In the genomic region with DNA sequence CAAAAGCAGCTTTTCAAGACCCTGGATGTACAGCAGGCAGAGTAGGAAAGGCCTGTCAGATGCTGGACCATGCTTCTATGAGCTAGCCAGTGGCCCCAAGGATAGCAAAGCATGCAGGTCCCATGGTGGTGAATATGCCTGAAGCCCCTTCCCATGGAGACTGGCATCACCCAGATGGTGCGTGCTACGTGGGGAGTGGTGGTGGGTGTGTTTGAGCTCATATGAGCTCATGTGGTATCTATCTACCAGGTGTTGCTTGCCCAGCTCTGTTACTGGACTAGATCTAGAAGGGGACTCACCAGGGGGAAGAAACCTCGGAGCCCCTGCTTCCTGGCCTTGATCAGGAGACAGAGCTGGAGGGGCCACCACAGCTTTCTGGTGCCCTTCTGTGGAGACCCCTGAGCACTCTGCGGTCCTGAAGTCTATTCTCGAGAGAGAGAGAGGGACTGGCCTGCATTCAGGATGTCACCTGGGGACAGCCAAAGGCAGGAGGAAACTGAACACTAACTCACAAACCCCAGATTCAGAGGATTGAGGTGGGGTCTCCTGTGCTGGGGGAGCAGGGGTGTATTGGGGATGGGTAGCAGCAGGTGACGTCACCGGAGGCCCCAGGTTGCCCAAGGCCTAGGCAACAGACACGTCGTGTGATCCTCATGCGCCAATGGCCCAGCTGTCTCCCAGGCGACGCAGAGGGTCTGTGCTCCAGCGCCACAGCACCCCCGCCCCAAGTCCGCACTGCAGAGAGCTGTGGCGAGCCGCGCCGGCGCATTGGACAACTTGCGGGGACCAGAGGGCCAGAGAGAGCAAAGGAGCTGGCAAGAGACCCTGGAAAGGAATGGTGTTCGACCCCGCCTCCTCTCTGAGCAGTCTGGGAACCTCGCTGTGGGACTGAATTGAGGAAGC, we compare ENCODE assay signal across 8 mouse cellular contexts. TPM values are rescaled to one million over a fixed set of nuclear protein-coding genes. Genes with fewer than 3 reads are reported as not detected.
A peak's percentile ranks its signal among the peaks of the same experiment; 100 is the strongest.
DNase-seq lines count a peak whose midpoint lies in the region; ATAC-seq and TF ChIP-seq lines count a peak whose summit lies in the region.

No protein-coding gene starts in this region.

- WGBS in embryonic facial prominence, embryonic 15.5 days = 34% methylated on average over 24 of the region's 24 CpGs

- peak overlapping the region; percentile 38 for H3K4me2 ChIP-seq in embryonic facial prominence, embryonic 15.5 days (replicated peaks)

- no peak for DNase-seq in frontal cortex, postnatal 25 days (ENCODE audit: low spot score in 2 of 2)
- peak; percentile 29 to 40 for DNase-seq in layer of hippocampus, postnatal 14 days (ENCODE audit: low spot score in 2 of 2)
- DNase-seq in neural tube, embryonic 10.5 days (ENCODE audit: extremely low spot score, low spot score) = peak; percentile 28
- no peak for DNase-seq in thymus, postnatal 0 days (ENCODE audit: low spot score)
- DNase-seq in yolk sac, embryonic 10.5 days (ENCODE audit: low spot score) = no peak

- no peaks in the 10 kb centered on the region for H3K36me3 ChIP-seq in ES-Bruce4 (ENCODE audit: control insufficient read depth, insufficient read depth, low read length, poor library complexity, severe bottlenecking)
- H3K36me3 ChIP-seq in embryonic facial prominence, embryonic 15.5 days = no peaks in the 10 kb centered on the region

- no peak for TF ChIP-seq POLR2A in ES-Bruce4 (IDR thresholded peaks at IDR 0.05; ENCODE audit: insufficient read depth, low read length)

- H3K27me3 ChIP-seq in ES-Bruce4 (ENCODE audit: control insufficient read depth, insufficient read depth, low read length, poor library complexity, severe bottlenecking) = no peaks in the 10 kb centered on the region
- H3K27me3 ChIP-seq in embryonic facial prominence, embryonic 15.5 days = peaks cover 14% of the 10 kb centered on the region; the same call in 1 of the 2 replicates

- no peak overlapping the region for H3K9ac ChIP-seq in ES-Bruce4 (ENCODE audit: low read depth, poor library complexity, severe bottlenecking)
- H3K9ac ChIP-seq in embryonic facial prominence, embryonic 15.5 days = no peak overlapping the region

- H3K9me3 ChIP-seq in ES-Bruce4 (replicated peaks; ENCODE audit: control insufficient read depth, insufficient read depth, low read length, poor library complexity, severe bottlenecking) = no peaks in the 10 kb centered on the region
- no peaks in the 10 kb centered on the region for H3K9me3 ChIP-seq in embryonic facial prominence, embryonic 15.5 days (replicated peaks)

- no peak for TF ChIP-seq CTCF in ES-Bruce4 (IDR thresholded peaks at IDR 0.05; ENCODE audit: low read depth, low read length)

- TF ChIP-seq EP300 in ES-Bruce4 (IDR thresholded peaks at IDR 0.05; ENCODE audit: insufficient read depth, low read depth, low read length) = no peak

- H3K27ac ChIP-seq in ES-Bruce4 (ENCODE audit: insufficient read depth, low read length) = no peak overlapping the region
- no peak overlapping the region for H3K27ac ChIP-seq in embryonic facial prominence, embryonic 15.5 days (replicated peaks)

- ATAC-seq in frontal cortex, adult (ENCODE audit: low TSS enrichment) = peak; percentile 81
- no peak for ATAC-seq in embryonic facial prominence, embryonic 15.5 days (ENCODE audit: insufficient number of reproducible peaks, low FRiP score, low TSS enrichment, low read depth)

- no peaks in the 10 kb centered on the region for H3K4me1 ChIP-seq in ES-Bruce4 (ENCODE audit: control insufficient read depth, insufficient read depth, low read length)
- 0 out of 2 replicates have a peak, but pooled peaks cover 5% of the 10 kb centered on the region for H3K4me1 ChIP-seq in embryonic facial prominence, embryonic 15.5 days

- H3K4me3 ChIP-seq in ES-Bruce4 (ENCODE audit: low read depth, low read length) = peak overlapping the region; percentile 36; the same call in 1 of the 2 replicates
- peak overlapping the region; percentile 18 for H3K4me3 ChIP-seq in embryonic facial prominence, embryonic 15.5 days (replicated peaks)

RNA-seq across cellular contexts. Expression of gene Pnma3, which starts 0.8 kb away (rescaled TPM):
- 0.29 TPM in 1 of 2 replicates, not detected in the other for polyA plus RNA-seq in ES-Bruce4 (2011; ENCODE audit: insufficient read depth, insufficient read length, low read depth, missing spikeins)
- polyA plus RNA-seq in embryonic facial prominence, embryonic 15.5 days (2015; fragmentation: Nextera tagmentation; extraction: Ambion mirVana) = 0.12 and 0.16 TPM in 2 replicates
- total RNA-seq in layer of hippocampus, postnatal 14 days (2021) = 10 to 100 TPM; 18.8 to 28.4 TPM
- not detected in 2 replicates for polyA plus RNA-seq in thymus, postnatal 0 days (2015; fragmentation: Nextera tagmentation; extraction: Ambion mirVana)

RNA-seq across cellular contexts. Expression of gene Xlr4a, which starts 18.5 kb away (rescaled TPM):
- polyA plus RNA-seq in ES-Bruce4 (2011; ENCODE audit: insufficient read depth, insufficient read length, low read depth, missing spikeins) = not detected in 2 replicates
- polyA plus RNA-seq in embryonic facial prominence, embryonic 15.5 days (2015; fragmentation: Nextera tagmentation; extraction: Ambion mirVana) = 0.53 and 0.72 TPM in 2 replicates
- total RNA-seq in layer of hippocampus, postnatal 14 days (2021) = 1 to 10 TPM in 1 of 2 experiments, not detected in 1; 1.2 TPM
- 76.9 and 77.7 TPM in 2 replicates for polyA plus RNA-seq in thymus, postnatal 0 days (2015; fragmentation: Nextera tagmentation; extraction: Ambion mirVana)

RNA-seq across cellular contexts. Expression of gene Pnma5, which starts 26.9 kb away (rescaled TPM):
- 1.4 and 2.3 TPM in 2 replicates for polyA plus RNA-seq in ES-Bruce4 (2011; ENCODE audit: insufficient read depth, insufficient read length, low read depth, missing spikeins)
- 0.16 and 0.30 TPM in 2 replicates for polyA plus RNA-seq in embryonic facial prominence, embryonic 15.5 days (2015; fragmentation: Nextera tagmentation; extraction: Ambion mirVana)
- total RNA-seq in layer of hippocampus, postnatal 14 days (2021) = under 1 TPM; 0.52 to 0.62 TPM
- 0.09 TPM in 1 of 2 replicates, not detected in the other for polyA plus RNA-seq in thymus, postnatal 0 days (2015; fragmentation: Nextera tagmentation; extraction: Ambion mirVana)

RNA-seq across cellular contexts. Expression of gene Xlr3a, which starts 33.1 kb away (rescaled TPM):
- 1.6 TPM in 1 of 2 replicates, not detected in the other for polyA plus RNA-seq in ES-Bruce4 (2011; ENCODE audit: insufficient read depth, insufficient read length, low read depth, missing spikeins)
- polyA plus RNA-seq in embryonic facial prominence, embryonic 15.5 days (2015; fragmentation: Nextera tagmentation; extraction: Ambion mirVana) = 2.0 and 2.1 TPM in 2 replicates
- total RNA-seq in layer of hippocampus, postnatal 14 days (2021) = 1 to 10 TPM in 1 of 2 experiments, not detected in 1; 4.9 TPM
- 1.2 and 2.2 TPM in 2 replicates for polyA plus RNA-seq in thymus, postnatal 0 days (2015; fragmentation: Nextera tagmentation; extraction: Ambion mirVana)

RNA-seq across cellular contexts. Expression of gene Gm14685, which starts 53.1 kb away (rescaled TPM):
- not detected in 2 replicates for polyA plus RNA-seq in ES-Bruce4 (2011; ENCODE audit: insufficient read depth, insufficient read length, low read depth, missing spikeins)
- 0.08 and 0.15 TPM in 2 replicates for polyA plus RNA-seq in embryonic facial prominence, embryonic 15.5 days (2015; fragmentation: Nextera tagmentation; extraction: Ambion mirVana)
- total RNA-seq in layer of hippocampus, postnatal 14 days (2021) = 1 to 10 TPM; 1.9 to 5.2 TPM
- 0.18 TPM in 1 of 2 replicates, not detected in the other for polyA plus RNA-seq in thymus, postnatal 0 days (2015; fragmentation: Nextera tagmentation; extraction: Ambion mirVana)

Comparison
In these comparisons a context has a peak if more than half of its experiments do, and no peak if none do; other contexts are left out.
1. DNase-seq: peak in layer of hippocampus, postnatal 14 days (2 of 2) and neural tube, embryonic 10.5 days (single experiment); none in frontal cortex, postnatal 25 days (0 of 2), thymus, postnatal 0 days (single experiment) and yolk sac, embryonic 10.5 days (single experiment).
2. RNA of gene Xlr4a, which starts 18.5 kb away (polyA plus RNA-seq): 76.9 to 77.7 TPM in thymus, postnatal 0 days; 0.53 to 0.72 TPM in embryonic facial prominence, embryonic 15.5 days and not detected in ES-Bruce4; every median in the first group is over 10 times any median in the second.